Mouse (Mus musculus): Measurements from ENCODE around the gene Opn3. TPM values are rescaled to one million over a fixed set of nuclear protein-coding genes. Genes with fewer than 3 reads are reported as not detected.

Gene Opn3
- polyA plus RNA-seq, 1 experiment from 2014 or later: 4.6 TPM

- Histone ChIP-seq H3K27ac (replicated peaks) (no peak overlapping the region), H3K4me3 (replicated peaks) (no peak overlapping the region), H3K36me3 (no peaks in the 10 kb centered on the region), H3K4me2 (replicated peaks) (no peak overlapping the region), H3K9ac (no peak overlapping the region), H3K4me1 (no peaks in the 10 kb centered on the region), H3K27me3 (no peaks in the 10 kb centered on the region), H3K9me3 (replicated peaks) (no peaks in the 10 kb centered on the region)
- WGBS: 86% methylated on average over 4 of the region's 4 CpGs
- no peak for ATAC-seq (ENCODE audit: insufficient number of reproducible peaks, low FRiP score, low TSS enrichment, low read depth)
Measured at GRCm38 (mm10) chr1:175648615-175649014, 44.0 kb downstream of the Opn3 start.

GRCm38 (mm10) chr1:175646952-175647351 lies 45.6 kb downstream of the Opn3 start:
- Histone ChIP-seq H3K4me1 (no peaks in the 10 kb centered on the region), H3K36me3 (no peaks in the 10 kb centered on the region), H3K4me2 (replicated peaks) (no peak overlapping the region), H3K27ac (replicated peaks) (no peak overlapping the region), H3K9ac (no peak overlapping the region), H3K27me3 (no peaks in the 10 kb centered on the region), H3K4me3 (replicated peaks) (no peak overlapping the region), H3K9me3 (replicated peaks) (no peaks in the 10 kb centered on the region)
- WGBS: 61% methylated on average over 9 of the region's 9 CpGs
- no peak for ATAC-seq (ENCODE audit: insufficient number of reproducible peaks, low FRiP score, low TSS enrichment, low read depth)

- Histone ChIP-seq H3K4me3 (replicated peaks) (no peak overlapping the region), H3K9ac (no peak overlapping the region), H3K27me3 (no peaks in the 10 kb centered on the region), H3K36me3 (no peaks in the 10 kb centered on the region), H3K9me3 (replicated peaks) (no peaks in the 10 kb centered on the region), H3K27ac (replicated peaks) (no peak overlapping the region), H3K4me1 (no peaks in the 10 kb centered on the region), H3K4me2 (replicated peaks) (no peak overlapping the region)
- 64% methylated on average over 5 of the region's 5 CpGs for WGBS
- ATAC-seq (ENCODE audit: insufficient number of reproducible peaks, low FRiP score, low TSS enrichment, low read depth): no peak
Measured at GRCm38 (mm10) chr1:175643496-175644265, 48.9 kb downstream of the Opn3 start.

- no peak overlapping the region for H3K27ac ChIP-seq (replicated peaks)
- H3K36me3 ChIP-seq: no peaks in the 10 kb centered on the region
- H3K4me2 ChIP-seq (replicated peaks): no peak overlapping the region
- no peaks in the 10 kb centered on the region for H3K27me3 ChIP-seq
- no peaks in the 10 kb centered on the region for H3K9me3 ChIP-seq (replicated peaks)
- H3K4me3 ChIP-seq (replicated peaks): no peak overlapping the region
- no peak overlapping the region for H3K9ac ChIP-seq
- no peaks in the 10 kb centered on the region for H3K4me1 ChIP-seq
- WGBS: 83% methylated on average over 6 of the region's 6 CpGs
- no peak for ATAC-seq (ENCODE audit: insufficient number of reproducible peaks, low FRiP score, low TSS enrichment, low read depth)
Measured at GRCm38 (mm10) chr1:175640435-175641150, 52.0 kb downstream of the Opn3 start.

GRCm38 (mm10) chr1:175639072-175639471 lies 53.5 kb downstream of the Opn3 start:
- Histone ChIP-seq H3K4me1 (no peaks in the 10 kb centered on the region), H3K27me3 (no peaks in the 10 kb centered on the region), H3K9ac (no peak overlapping the region), H3K4me2 (replicated peaks) (no peak overlapping the region), H3K36me3 (no peaks in the 10 kb centered on the region), H3K4me3 (replicated peaks) (no peak overlapping the region), H3K27ac (replicated peaks) (no peak overlapping the region), H3K9me3 (replicated peaks) (no peaks in the 10 kb centered on the region)
- WGBS: 69% methylated on average over 7 of the region's 7 CpGs
- ATAC-seq (ENCODE audit: insufficient number of reproducible peaks, low FRiP score, low TSS enrichment, low read depth): no peak

GRCm38 (mm10) chr1:175637677-175638076 lies 54.9 kb downstream of the Opn3 start:
- no peak overlapping the region for H3K9ac ChIP-seq
- no peak overlapping the region for H3K4me3 ChIP-seq (replicated peaks)
- no peaks in the 10 kb centered on the region for H3K27me3 ChIP-seq
- ATAC-seq (ENCODE audit: insufficient number of reproducible peaks, low FRiP score, low TSS enrichment, low read depth): no peak
- no peaks in the 10 kb centered on the region for H3K36me3 ChIP-seq
- 41% methylated on average over 7 of the region's 7 CpGs for WGBS
- no peaks in the 10 kb centered on the region for H3K9me3 ChIP-seq (replicated peaks)
- no peak overlapping the region for H3K4me2 ChIP-seq (replicated peaks)
- no peaks in the 10 kb centered on the region for H3K4me1 ChIP-seq
- no peak overlapping the region for H3K27ac ChIP-seq (replicated peaks)

- H3K27ac ChIP-seq (replicated peaks): no peak overlapping the region
Measured at GRCm38 (mm10) chr1:175632470-175632869, 60.1 kb downstream of the Opn3 start.

GRCm38 (mm10) chr1:175631721-175632221 lies 60.8 kb downstream of the Opn3 start:
- Histone ChIP-seq H3K9ac (no peak overlapping the region), H3K4me1 (no peaks in the 10 kb centered on the region), H3K27ac (replicated peaks) (no peak overlapping the region), H3K4me3 (replicated peaks) (no peak overlapping the region), H3K27me3 (no peaks in the 10 kb centered on the region), H3K9me3 (replicated peaks) (no peaks in the 10 kb centered on the region), H3K4me2 (replicated peaks) (no peak overlapping the region), H3K36me3 (no peaks in the 10 kb centered on the region)
- no peak for ATAC-seq (ENCODE audit: insufficient number of reproducible peaks, low FRiP score, low TSS enrichment, low read depth)
- 81% methylated on average over 10 of the region's 10 CpGs for WGBS

More at GRCm38 (mm10) chr1:175632470-175632869, 60.1 kb downstream of the Opn3 start:
- Histone ChIP-seq H3K27me3 (no peaks in the 10 kb centered on the region), H3K36me3 (no peaks in the 10 kb centered on the region), H3K4me3 (replicated peaks) (no peak overlapping the region), H3K4me2 (replicated peaks) (no peak overlapping the region), H3K4me1 (no peaks in the 10 kb centered on the region), H3K9ac (no peak overlapping the region), H3K9me3 (replicated peaks) (no peaks in the 10 kb centered on the region)
- 94% methylated on average over 14 of the region's 14 CpGs for WGBS
- ATAC-seq (ENCODE audit: insufficient number of reproducible peaks, low FRiP score, low TSS enrichment, low read depth): no peak

GRCm38 (mm10) chr1:175631080-175631479 lies 61.5 kb downstream of the Opn3 start:
- Histone ChIP-seq H3K4me1 (no peaks in the 10 kb centered on the region), H3K27me3 (no peaks in the 10 kb centered on the region), H3K4me3 (replicated peaks) (no peak overlapping the region), H3K27ac (replicated peaks) (no peak overlapping the region), H3K4me2 (replicated peaks) (no peak overlapping the region), H3K36me3 (no peaks in the 10 kb centered on the region), H3K9me3 (replicated peaks) (no peaks in the 10 kb centered on the region), H3K9ac (no peak overlapping the region)
- 78% methylated on average over 3 of the region's 3 CpGs for WGBS
- no peak for ATAC-seq (ENCODE audit: insufficient number of reproducible peaks, low FRiP score, low TSS enrichment, low read depth)

- 84% methylated on average over 5 of the region's 5 CpGs for WGBS
- ATAC-seq (ENCODE audit: insufficient number of reproducible peaks, low FRiP score, low TSS enrichment, low read depth): no peak
Measured at GRCm38 (mm10) chr1:175630345-175630744, 62.2 kb downstream of the Opn3 start.

GRCm38 (mm10) chr1:175629248-175629647 lies 63.3 kb downstream of the Opn3 start:
- Histone ChIP-seq H3K27me3 (no peaks in the 10 kb centered on the region), H3K9me3 (replicated peaks) (no peaks in the 10 kb centered on the region), H3K4me3 (replicated peaks) (no peak overlapping the region), H3K27ac (replicated peaks) (no peak overlapping the region), H3K4me1 (peaks cover 4% of the 10 kb centered on the region), H3K4me2 (replicated peaks) (no peak overlapping the region), H3K9ac (no peak overlapping the region), H3K36me3 (no peaks in the 10 kb centered on the region)
- ATAC-seq (ENCODE audit: insufficient number of reproducible peaks, low FRiP score, low TSS enrichment, low read depth): no peak
- 88% methylated on average over 6 of the region's 6 CpGs for WGBS

More at GRCm38 (mm10) chr1:175630345-175630744, 62.2 kb downstream of the Opn3 start:
- H3K27me3 ChIP-seq: no peaks in the 10 kb centered on the region
- H3K9ac ChIP-seq: no peak overlapping the region
- no peak overlapping the region for H3K27ac ChIP-seq (replicated peaks)
- no peaks in the 10 kb centered on the region for H3K9me3 ChIP-seq (replicated peaks)
- H3K4me1 ChIP-seq: no peaks in the 10 kb centered on the region
- no peak overlapping the region for H3K4me2 ChIP-seq (replicated peaks)
- H3K4me3 ChIP-seq (replicated peaks): no peak overlapping the region
- no peaks in the 10 kb centered on the region for H3K36me3 ChIP-seq
